Mouse (Mus musculus) ES-Bruce4 (cell line): ENCODE measurements around the gene Nrbp1.

Experiments
- CTCF ChIP-seq: IDR thresholded peaks from one replicate; pipeline ENCODE4 v1.8.1; 2011; ENCODE audit warnings: low read depth, low read length
- EP300 ChIP-seq: IDR thresholded peaks from 2 replicates; pipeline ENCODE4 v1.6.1; 2011; ENCODE audit warnings: low read depth, low read length; ENCODE audit not compliant: insufficient read depth
- POLR2A ChIP-seq: IDR thresholded peaks from one replicate; pipeline ENCODE4 v1.8.1; 2011; ENCODE audit warnings: low read length; ENCODE audit not compliant: insufficient read depth

GRCm38 (mm10) chr5:31240637-31241521, at the start of gene Nrbp1, which contains the start of gene Gm9970:
- TF ChIP-seq POLR2A (peak; percentile 19), CTCF (no peak), EP300 (no peak)
